Mouse (Mus musculus) hindbrain, embryonic 10.5 days (tissue): ENCODE results near the gene Tcn2. TPM values are rescaled to one million over a fixed set of nuclear protein-coding genes. Genes with fewer than 3 reads are reported as not detected.

ENCODE experiments used
- polyA plus RNA-seq: library from polyadenylated mRNA; unstranded; fragments of >200 nt; fragmentation: Nextera tagmentation; extraction: Ambion mirVana; gene quantifications from 2 replicates; pipeline ENCODE4 v1.2.1, GENCODE M21; 2016

Tcn2 gene
- polyA plus RNA-seq, 1 experiment from 2014 or later, result 34.7 TPM

Other genes starting within 250 kb of the Tcn2 start
- gene Osbp2, start 68.3 kb downstream of the Tcn2 start, polyA plus RNA-seq, result 1.0 and 2.5 TPM in 2 replicates
- gene 4921536K21Rik, start 37.1 kb downstream of the Tcn2 start, polyA plus RNA-seq, result 1.2 and 1.8 TPM in 2 replicates
- 19.9 and 23.4 TPM in 2 replicates for gene Dusp18, start 36.9 kb downstream of the Tcn2 start, polyA plus RNA-seq
- gene Slc35e4, start 17.5 kb downstream of the Tcn2 start, polyA plus RNA-seq, result 5.4 and 6.8 TPM in 2 replicates
- gene Pes1, start 31.8 kb upstream of the Tcn2 start, polyA plus RNA-seq, result 81.8 and 98.2 TPM in 2 replicates
- 0.13 and 0.22 TPM in 2 replicates for gene 4930556J24Rik, start 44.6 kb upstream of the Tcn2 start, polyA plus RNA-seq
- 1.1 and 1.3 TPM in 2 replicates for gene Gal3st1, start 51.5 kb upstream of the Tcn2 start, polyA plus RNA-seq
- gene Sec14l4, start 99.3 kb upstream of the Tcn2 start, polyA plus RNA-seq, result not detected in 2 replicates
- gene Sec14l3, start 132.7 kb upstream of the Tcn2 start, polyA plus RNA-seq, result not detected in 2 replicates
- gene Mtfp1, start 163.3 kb upstream of the Tcn2 start, polyA plus RNA-seq, result 8.7 and 9.9 TPM in 2 replicates
- 2.6 and 3.0 TPM in 2 replicates for gene Sec14l2, start 191.3 kb upstream of the Tcn2 start, polyA plus RNA-seq
- gene Rnf215, start 203.0 kb upstream of the Tcn2 start, polyA plus RNA-seq, result 22.0 and 25.8 TPM in 2 replicates
- 7.8 and 8.5 TPM in 2 replicates for gene Ccdc157, start 228.1 kb upstream of the Tcn2 start, polyA plus RNA-seq
- 92.1 and 95.3 TPM in 2 replicates for gene Sf3a1, start 228.2 kb upstream of the Tcn2 start, polyA plus RNA-seq